Mouse (Mus musculus): ENCODE data around the gene Gm20873.
"Not testable (repeated sequence)": the region's sequence is repeated elsewhere in the genome, so short reads cannot be mapped to it uniquely, and the experiment has no call there.

DNA sequence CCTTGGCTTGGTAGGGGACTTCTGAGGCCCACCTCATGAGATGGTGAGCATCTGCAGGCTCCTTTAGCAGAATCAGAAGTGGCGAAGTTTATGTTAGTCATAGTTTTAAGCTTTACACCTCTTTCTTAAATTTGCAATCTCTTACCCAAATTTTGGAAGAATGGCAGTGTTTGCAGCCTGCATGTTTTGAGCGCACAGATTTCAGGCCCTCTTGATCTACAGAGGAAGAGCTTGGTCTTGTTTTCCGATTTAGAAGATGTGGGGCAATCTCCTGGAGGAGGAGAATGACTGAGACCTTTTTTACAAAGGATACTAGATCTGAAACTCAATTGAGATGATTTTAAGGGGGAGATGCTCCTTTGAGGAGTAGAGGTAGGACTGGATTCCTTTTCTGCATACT lies 29.0 kb upstream of the Gm20873 start, which contains the start of gene Gm21746:
- TF ChIP-seq CTCF (IDR thresholded peaks at IDR 0.05; ENCODE audit: borderline replicate concordance, control insufficient read depth, extremely low read depth, insufficient read depth, low read length, poor library complexity); POLR2A (IDR thresholded peaks at IDR 0.05; ENCODE audit: control insufficient read depth, extremely low read depth, insufficient read depth, low read length, poor library complexity): not testable (repeated sequence)
